Mouse (Mus musculus): ENCODE measurements around the gene Kndc1. TPM values are rescaled to one million over a fixed set of nuclear protein-coding genes. Genes with fewer than 3 reads are reported as not detected.

The Kndc1 gene
- polyA plus RNA-seq, 1 experiment from 2014 or later, result 0.31 TPM

DNA sequence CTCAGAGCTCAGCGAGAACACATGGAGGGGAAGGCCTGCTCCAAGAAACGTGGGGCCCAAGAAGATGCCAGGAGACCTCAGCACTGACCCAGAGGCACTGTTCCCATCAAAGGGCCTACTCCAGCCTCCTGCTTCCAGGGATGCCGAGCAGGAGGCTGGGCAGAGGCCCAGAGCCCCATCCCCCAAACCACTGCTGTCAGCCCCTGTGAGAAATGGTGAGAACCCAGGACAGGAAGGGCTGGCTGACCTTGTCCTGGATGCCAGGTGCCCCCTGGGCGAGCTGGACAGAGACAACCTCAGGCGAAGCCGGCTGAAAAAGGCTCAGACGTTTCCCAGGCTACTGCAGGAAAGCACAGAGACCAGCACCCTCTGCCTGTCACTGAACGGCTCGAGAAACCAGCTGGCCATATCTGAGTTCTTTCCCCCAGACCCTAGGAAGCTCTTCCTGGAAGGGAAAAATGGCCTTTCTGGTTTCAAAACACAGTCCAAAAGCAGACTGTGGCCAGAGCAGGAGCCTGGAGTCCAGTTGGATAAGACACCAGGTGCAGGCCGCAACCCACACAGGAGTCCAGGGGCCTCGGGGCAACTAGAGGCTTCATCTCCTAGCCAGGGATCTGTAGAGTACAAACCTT lies 15.8 kb downstream of the Kndc1 start:
- H3K27ac ChIP-seq (replicated peaks), result no peak overlapping the region
- H3K27me3 ChIP-seq (ENCODE audit: low read depth, poor library complexity, severe bottlenecking), result peaks cover 78% of the 10 kb centered on the region
- H3K9me3 ChIP-seq (replicated peaks), result no peaks in the 10 kb centered on the region
- 59% methylated on average over 11 of the region's 11 CpGs for WGBS
- no peaks in the 10 kb centered on the region for H3K36me3 ChIP-seq
- H3K4me1 ChIP-seq, result peaks cover 24% of the 10 kb centered on the region
- no peak for DNase-seq (ENCODE audit: low spot score)
- H3K4me3 ChIP-seq, result no peak overlapping the region

DNA sequence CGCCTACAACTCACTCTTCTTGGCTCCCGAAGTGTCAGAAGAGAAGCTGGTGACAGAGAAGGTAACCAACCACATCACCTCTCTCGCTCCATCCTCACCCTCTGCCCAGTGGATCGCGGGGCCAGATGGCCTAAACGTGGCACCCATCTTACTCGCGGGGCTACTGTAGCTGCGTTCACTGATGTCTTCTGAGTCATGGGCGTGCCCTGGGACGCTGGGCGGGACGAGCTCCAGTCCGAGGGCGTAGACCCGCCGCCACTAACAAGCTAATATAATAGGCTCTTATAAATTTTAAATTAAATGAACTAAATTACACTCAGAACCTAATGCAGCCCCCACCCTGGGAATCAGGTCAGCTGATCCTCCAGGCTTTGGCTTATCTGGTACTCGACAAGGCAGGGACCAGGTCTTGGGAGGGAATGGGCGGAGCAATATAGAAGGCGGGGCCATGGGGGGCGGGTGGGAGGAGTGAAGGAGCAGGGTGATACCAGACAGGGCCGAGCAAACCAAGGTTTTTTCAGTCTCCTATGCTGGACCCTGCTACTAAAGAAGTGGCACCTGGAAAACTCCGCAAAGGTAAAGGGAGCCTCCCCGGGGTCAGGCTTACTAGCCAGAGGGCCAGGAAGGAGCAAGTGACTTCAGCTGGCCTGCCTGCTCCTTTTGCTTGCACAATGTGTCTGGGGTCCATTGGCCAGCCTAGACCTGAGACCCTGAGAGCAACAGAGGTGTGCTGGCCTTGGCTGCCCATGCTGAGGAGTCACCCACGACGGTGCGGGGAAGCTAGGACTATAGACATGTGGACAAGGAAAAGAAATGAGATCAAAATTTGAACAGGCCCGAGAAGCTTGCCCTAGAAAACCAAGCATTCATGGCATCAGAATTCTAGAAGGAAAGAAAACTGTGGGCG lies 19.9 kb downstream of the Kndc1 start:
- WGBS, result 10% methylated on average over 29 of the region's 29 CpGs
- no peaks in the 10 kb centered on the region for H3K36me3 ChIP-seq
- peaks cover 23% of the 10 kb centered on the region for H3K4me1 ChIP-seq
- H3K9me3 ChIP-seq (replicated peaks), result no peaks in the 10 kb centered on the region
- peaks cover 90% of the 10 kb centered on the region for H3K27me3 ChIP-seq (ENCODE audit: low read depth, poor library complexity, severe bottlenecking)
- peak overlapping the region; percentile 52 for H3K4me3 ChIP-seq
- no peak overlapping the region for H3K27ac ChIP-seq (replicated peaks)
- DNase-seq (ENCODE audit: low spot score), result peak; percentile 40

DNA sequence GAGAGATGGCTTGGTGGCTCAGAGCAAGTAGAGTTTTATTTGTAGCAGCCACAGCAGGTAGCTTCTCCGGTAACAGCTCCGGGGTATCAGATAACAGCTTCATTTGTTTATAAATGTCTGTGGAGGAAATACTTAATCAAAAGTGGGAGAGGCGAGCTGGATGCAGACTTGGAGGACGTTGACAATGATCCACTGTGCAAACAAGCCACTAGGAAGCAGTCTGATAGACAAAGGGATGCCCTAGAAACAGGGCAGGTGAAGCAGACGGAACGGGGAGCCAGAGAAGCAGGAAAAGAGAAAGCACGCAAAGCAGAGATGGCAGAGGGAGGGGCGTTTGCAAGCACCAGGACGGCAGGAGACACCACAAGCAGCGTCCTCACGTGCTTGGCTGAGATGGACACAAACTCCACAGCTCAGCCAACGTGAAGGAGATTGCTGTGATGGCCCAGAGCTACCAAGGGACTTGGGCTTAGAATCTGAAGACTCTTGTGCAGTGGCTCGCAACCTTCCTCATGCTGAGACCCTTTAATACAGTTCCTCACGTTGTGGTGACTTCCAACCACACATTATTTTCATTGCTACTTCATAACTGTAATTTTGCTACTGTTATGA lies 21.3 kb downstream of the Kndc1 start:
- Histone ChIP-seq H3K4me1 (peaks cover 18% of the 10 kb centered on the region), H3K4me3 (peak overlapping the region; percentile 4; the same call in 1 of the 2 replicates), H3K27ac (replicated peaks) (no peak overlapping the region), H3K27me3 (ENCODE audit: low read depth, poor library complexity, severe bottlenecking) (peaks cover 93% of the 10 kb centered on the region), H3K36me3 (no peaks in the 10 kb centered on the region), H3K9me3 (replicated peaks) (no peaks in the 10 kb centered on the region)
- 9% methylated on average over 14 of the region's 14 CpGs for WGBS
- no peak for DNase-seq (ENCODE audit: low spot score)

DNA sequence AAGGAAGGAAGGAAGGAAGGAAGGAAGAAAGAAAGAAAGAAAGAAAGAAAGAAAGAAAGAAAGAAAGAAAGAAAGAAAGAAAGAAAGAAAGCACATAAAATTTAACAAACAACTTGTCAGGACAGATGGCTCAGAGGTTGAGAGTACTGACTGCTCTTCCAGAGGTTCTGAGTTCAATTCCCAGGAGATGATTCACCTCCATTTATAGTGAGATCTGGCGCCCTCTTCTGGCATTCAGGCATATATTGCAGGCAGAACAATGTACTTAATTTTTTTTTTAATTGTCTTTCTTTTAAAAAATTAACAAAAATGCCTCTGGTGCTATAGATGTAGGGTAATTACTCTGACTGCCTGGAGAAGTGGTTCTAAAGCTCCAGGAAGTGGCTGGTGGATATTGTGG lies 21.8 kb downstream of the Kndc1 start:
- peaks cover 18% of the 10 kb centered on the region for H3K4me1 ChIP-seq
- no peaks in the 10 kb centered on the region for H3K9me3 ChIP-seq (replicated peaks)
- WGBS, result 0% methylated on average over 1 of the region's 1 CpGs
- no peak for DNase-seq (ENCODE audit: low spot score)
- peaks cover 93% of the 10 kb centered on the region for H3K27me3 ChIP-seq (ENCODE audit: low read depth, poor library complexity, severe bottlenecking)
- H3K4me3 ChIP-seq, result no peak overlapping the region
- no peak overlapping the region for H3K27ac ChIP-seq (replicated peaks)
- no peaks in the 10 kb centered on the region for H3K36me3 ChIP-seq

DNA sequence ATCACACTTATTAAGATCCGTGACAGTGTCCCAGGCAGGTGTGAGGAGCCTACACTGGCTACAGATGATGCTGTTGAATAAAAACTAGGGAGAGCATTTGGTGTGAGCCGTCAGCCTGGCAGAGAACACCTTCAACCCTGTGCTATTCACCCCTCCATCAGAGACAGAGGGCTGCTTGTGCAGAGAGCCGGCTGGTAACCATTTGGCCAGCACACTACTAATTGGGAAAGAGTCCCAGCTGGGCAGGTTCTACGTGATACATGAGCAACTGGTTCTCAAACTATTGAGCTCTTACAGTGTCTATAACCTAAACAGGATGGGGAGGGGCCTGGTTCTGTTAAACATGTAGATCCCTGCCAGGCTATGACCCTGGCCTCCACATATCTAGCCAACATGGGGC lies 23.8 kb downstream of the Kndc1 start:
- no peak for DNase-seq (ENCODE audit: low spot score)
- Histone ChIP-seq H3K9me3 (replicated peaks) (no peaks in the 10 kb centered on the region), H3K4me3 (no peak overlapping the region), H3K27me3 (ENCODE audit: low read depth, poor library complexity, severe bottlenecking) (peaks cover 74% of the 10 kb centered on the region), H3K36me3 (no peaks in the 10 kb centered on the region), H3K4me1 (peaks cover 18% of the 10 kb centered on the region), H3K27ac (replicated peaks) (no peak overlapping the region)
- WGBS, result 86% methylated on average over 4 of the region's 4 CpGs

DNA sequence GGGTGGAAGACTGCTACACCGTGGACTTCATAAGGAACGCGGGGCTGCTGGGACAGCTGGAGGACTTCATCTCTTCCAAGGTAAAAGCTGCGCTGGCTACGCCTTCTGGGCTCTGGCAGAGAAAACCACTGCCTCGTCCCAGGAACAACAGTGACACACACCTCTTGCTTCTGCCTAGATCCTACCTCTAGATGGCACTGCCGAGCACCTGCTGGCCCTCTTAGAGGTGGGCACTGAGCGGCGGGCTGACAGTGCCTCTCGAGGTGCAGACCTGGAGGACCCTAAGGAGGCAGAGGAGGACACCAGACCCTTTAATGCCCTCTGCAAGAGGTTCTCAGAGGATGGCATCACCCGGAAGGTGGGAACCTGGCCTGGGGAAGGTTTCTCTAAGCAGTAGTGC lies 36.2 kb downstream of the Kndc1 start:
- Histone ChIP-seq H3K4me3 (no peak overlapping the region), H3K27ac (replicated peaks) (no peak overlapping the region), H3K36me3 (no peaks in the 10 kb centered on the region), H3K9me3 (replicated peaks) (no peaks in the 10 kb centered on the region), H3K27me3 (ENCODE audit: low read depth, poor library complexity, severe bottlenecking) (peaks cover 34% of the 10 kb centered on the region), H3K4me1 (0 out of 2 replicates have a peak, but pooled peaks cover 7% of the 10 kb centered on the region)
- DNase-seq (ENCODE audit: low spot score), result peak; percentile 58
- WGBS, result 17% methylated on average over 11 of the region's 11 CpGs

DNA sequence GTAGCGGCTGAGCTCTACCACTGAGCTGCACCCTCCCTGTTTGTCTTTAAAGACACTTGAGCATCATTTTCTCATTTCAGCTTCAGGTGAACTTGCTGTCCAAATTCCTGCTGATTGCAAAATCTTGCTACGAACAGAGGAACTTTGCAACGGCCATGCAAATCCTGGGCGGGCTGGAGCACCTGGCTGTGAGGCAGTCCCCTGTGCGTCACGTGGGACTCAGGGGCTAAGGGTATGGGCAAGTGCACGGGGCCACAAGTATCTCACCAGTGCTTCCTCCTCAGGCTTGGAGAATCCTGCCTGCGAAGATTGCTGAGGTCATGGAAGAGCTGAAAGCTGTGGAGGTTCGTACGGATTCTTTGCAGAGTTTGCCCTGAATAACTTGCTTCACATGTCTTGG lies 42.2 kb downstream of the Kndc1 start:
- Histone ChIP-seq H3K4me3 (no peak overlapping the region), H3K9me3 (replicated peaks) (no peaks in the 10 kb centered on the region), H3K36me3 (no peaks in the 10 kb centered on the region), H3K27ac (replicated peaks) (no peak overlapping the region), H3K27me3 (ENCODE audit: low read depth, poor library complexity, severe bottlenecking) (peaks cover 56% of the 10 kb centered on the region), H3K4me1 (no peaks in the 10 kb centered on the region)
- no peak for DNase-seq (ENCODE audit: low spot score)
- WGBS, result 89% methylated on average over 10 of the region's 10 CpGs

DNA sequence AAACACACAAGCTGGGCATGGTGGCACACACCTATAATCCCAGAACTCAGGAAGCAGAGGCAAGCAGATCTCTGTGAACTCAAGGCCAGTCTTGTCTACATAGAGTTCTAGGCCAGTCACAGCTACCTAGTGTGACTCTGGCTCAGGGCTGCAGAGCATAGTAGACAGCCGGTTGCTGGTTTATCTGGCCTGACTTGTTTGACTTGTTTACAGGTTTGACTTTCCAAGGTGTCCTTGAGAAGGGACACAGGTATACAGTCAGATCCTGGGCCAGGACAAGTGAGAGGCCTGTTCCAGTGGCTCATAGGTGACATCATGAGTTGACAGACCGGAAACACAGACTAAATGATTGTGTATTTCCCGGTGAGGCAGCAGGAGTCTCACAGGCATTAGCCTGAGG lies 42.6 kb downstream of the Kndc1 start:
- peaks cover 56% of the 10 kb centered on the region for H3K27me3 ChIP-seq (ENCODE audit: low read depth, poor library complexity, severe bottlenecking)

DNA sequence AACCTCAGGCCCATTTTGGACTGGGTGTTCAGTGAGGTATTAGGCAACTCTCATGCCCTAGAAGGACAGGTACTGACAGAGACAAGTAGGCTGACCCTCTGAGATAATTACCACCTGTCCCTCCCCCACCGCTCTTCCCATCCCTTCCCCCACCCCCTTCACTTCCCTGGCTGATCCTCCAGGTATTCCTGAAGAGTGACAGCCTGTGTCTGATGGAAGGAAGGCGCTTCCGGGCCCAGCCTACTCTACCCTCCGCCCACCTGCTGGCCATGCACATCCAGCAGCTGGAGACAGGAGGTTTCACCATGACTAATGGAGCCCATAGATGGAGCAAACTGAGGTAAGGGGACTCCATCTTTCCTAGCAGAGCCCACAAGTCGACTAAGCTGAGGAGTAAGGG lies 43.3 kb downstream of the Kndc1 start:
- H3K27me3 ChIP-seq (ENCODE audit: low read depth, poor library complexity, severe bottlenecking), result peaks cover 56% of the 10 kb centered on the region
- 64% methylated on average over 5 of the region's 5 CpGs for WGBS
- H3K27ac ChIP-seq (replicated peaks), result no peak overlapping the region
- H3K9me3 ChIP-seq (replicated peaks), result no peaks in the 10 kb centered on the region
- H3K4me1 ChIP-seq, result no peaks in the 10 kb centered on the region
- H3K4me3 ChIP-seq, result no peak overlapping the region
- no peaks in the 10 kb centered on the region for H3K36me3 ChIP-seq
- DNase-seq (ENCODE audit: low spot score), result no peak

More for the DNA sequence above, 42.6 kb downstream of the Kndc1 start:
- 88% methylated on average over 3 of the region's 3 CpGs for WGBS
- H3K36me3 ChIP-seq, result no peaks in the 10 kb centered on the region
- no peak overlapping the region for H3K27ac ChIP-seq (replicated peaks)
- no peak overlapping the region for H3K4me3 ChIP-seq
- DNase-seq (ENCODE audit: low spot score), result no peak
- H3K4me1 ChIP-seq, result no peaks in the 10 kb centered on the region
- H3K9me3 ChIP-seq (replicated peaks), result no peaks in the 10 kb centered on the region

DNA sequence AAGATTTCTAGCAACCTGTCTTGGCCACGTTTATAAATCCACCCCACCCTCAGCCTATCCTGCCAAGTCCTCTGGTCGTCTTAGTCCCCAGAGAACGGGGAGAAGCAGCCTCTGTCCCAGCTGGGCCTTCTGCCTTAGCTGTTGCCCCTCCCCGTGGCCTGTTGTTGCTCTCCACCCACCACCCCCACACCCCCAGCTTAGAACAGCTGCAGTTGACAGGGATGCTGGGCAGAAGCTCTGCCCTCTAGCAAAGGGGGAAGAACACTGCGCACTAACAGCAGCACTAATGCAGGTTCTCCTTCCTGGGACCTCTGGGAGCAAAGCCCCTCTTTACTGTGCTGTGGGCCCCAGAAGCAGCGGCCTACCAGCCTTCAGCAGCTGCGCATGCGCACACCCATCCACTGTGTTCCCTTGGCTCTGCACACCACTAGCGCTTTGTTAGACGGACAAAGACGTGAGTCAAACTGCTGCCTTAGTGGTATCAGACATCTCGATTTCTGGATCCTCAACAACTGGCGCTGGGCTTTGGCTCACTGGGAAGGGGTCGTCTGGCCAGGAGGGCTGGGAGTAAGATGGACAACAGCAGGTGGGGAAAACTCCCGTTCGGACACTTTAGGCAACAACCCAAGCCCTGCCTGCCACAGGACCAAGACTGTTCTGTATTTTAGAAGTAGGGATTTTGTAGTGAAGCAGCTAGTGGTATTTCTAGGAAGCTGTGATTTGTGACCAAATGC lies 46.1 kb downstream of the Kndc1 start:
- Histone ChIP-seq H3K9me3 (replicated peaks) (no peaks in the 10 kb centered on the region), H3K36me3 (no peaks in the 10 kb centered on the region), H3K4me1 (peaks cover 13% of the 10 kb centered on the region), H3K27me3 (ENCODE audit: low read depth, poor library complexity, severe bottlenecking) (peaks cover 78% of the 10 kb centered on the region), H3K4me3 (no peak overlapping the region), H3K27ac (replicated peaks) (no peak overlapping the region)
- no peak for DNase-seq (ENCODE audit: low spot score)
- WGBS, result 62% methylated on average over 16 of the region's 16 CpGs

DNA sequence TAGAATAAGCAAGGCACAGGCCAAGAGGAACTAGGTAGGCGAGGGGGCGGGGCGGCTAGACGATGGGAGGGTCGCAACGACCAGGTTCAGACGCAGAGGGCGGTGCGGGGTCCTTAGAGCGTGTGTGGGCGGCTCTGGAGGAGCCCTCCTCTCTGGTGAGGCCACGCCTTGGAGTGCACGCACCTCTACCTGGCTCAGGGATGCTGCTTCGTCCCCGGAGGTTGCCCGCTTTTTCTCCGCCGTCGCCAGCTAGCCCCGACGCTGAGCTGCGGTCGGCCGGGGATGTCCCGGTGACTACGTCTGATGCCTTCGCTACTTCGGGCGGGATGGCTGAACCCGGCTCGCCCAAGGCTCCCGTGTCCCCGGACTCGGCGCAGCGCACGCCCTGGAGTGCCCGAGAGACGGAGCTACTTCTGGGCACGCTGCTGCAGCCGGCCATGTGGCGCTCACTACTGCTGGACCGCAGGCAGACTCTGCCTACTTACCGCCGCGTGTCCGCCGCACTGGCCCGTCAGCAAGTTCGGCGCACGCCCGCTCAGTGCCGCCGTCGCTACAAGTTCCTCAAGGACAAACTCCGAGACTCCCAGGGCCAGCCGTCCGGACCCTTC lies 49.3 kb downstream of the Kndc1 start, which contains the start of gene Utf1:
Gene Utf1, plus strand, starts transcription at position 116 of the 608 bp plus-strand sequence.
- peaks cover 13% of the 10 kb centered on the region for H3K4me1 ChIP-seq
- peaks cover 97% of the 10 kb centered on the region for H3K27me3 ChIP-seq (ENCODE audit: low read depth, poor library complexity, severe bottlenecking)
- peak; percentile 59 for DNase-seq (ENCODE audit: low spot score)
- no peak within 1 kb of the TSS for H3K27ac ChIP-seq (replicated peaks)
- no peaks in the 10 kb centered on the region for H3K9me3 ChIP-seq (replicated peaks)
- under 1% methylated on average over 59 of the region's 59 CpGs for WGBS
- H3K4me3 ChIP-seq, result peak within 1 kb of the TSS; percentile 45
- H3K36me3 ChIP-seq, result no peaks in the 10 kb centered on the region
